Mouse (Mus musculus) midbrain, embryonic 10.5 days (tissue): ENCODE data around the gene Furin. TPM values are rescaled to one million over a fixed set of nuclear protein-coding genes. Genes with fewer than 3 reads are reported as not detected.
A peak's percentile ranks its signal among the peaks of the same experiment; 100 is the strongest.

ENCODE experiments used
- DNase-seq: peaks from one replicate; pipeline ENCODE4 v3.0.0-alpha.2; 2017; ENCODE audit warnings: low spot score
- H3K27ac ChIP-seq: fragments of 300-500 bp; sonication (generic); replicated peaks from 2 replicates; pipeline ENCODE4 v1.5.1; 2016; ENCODE audit warnings: mild to moderate bottlenecking
- H3K27me3 ChIP-seq: fragments of 300-500 bp; sonication (generic); 2 replicates; pipeline ENCODE4 v1.6.1; 2016; ENCODE audit warnings: low read depth, mild to moderate bottlenecking; ENCODE audit not compliant: poor library complexity, severe bottlenecking
- H3K36me3 ChIP-seq: fragments of 300-500 bp; sonication (generic); 2 replicates; pipeline ENCODE4 v1.6.1; 2016; ENCODE audit warnings: mild to moderate bottlenecking, moderate library complexity
- H3K4me1 ChIP-seq: fragments of 300-500 bp; sonication (generic); 2 replicates; pipeline ENCODE4 v1.6.1; 2016
- H3K4me3 ChIP-seq: fragments of 300-500 bp; sonication (generic); 2 replicates; pipeline ENCODE4 v1.5.1; 2016; ENCODE audit warnings: mild to moderate bottlenecking, moderate library complexity
- H3K9me3 ChIP-seq: fragments of 300-500 bp; sonication (generic); replicated peaks from 2 replicates; pipeline ENCODE4 v1.6.1; 2016; ENCODE audit warnings: mild to moderate bottlenecking
- WGBS: fragments of 180-500 bp; shearing (Covaris S2); methylation state at CpG from one replicate; pipeline ENCODE4 v1.1.7; 2016; 5-methylcytosine and 5-hydroxymethylcytosine counted together
- polyA plus RNA-seq: library from polyadenylated mRNA; unstranded; fragments of >200 nt; fragmentation: Nextera tagmentation; extraction: Ambion mirVana; gene quantifications from 2 replicates; pipeline ENCODE4 v1.2.1, GENCODE M21; 2016

The Furin gene
- polyA plus RNA-seq, 1 experiment from 2014 or later = 3.0 TPM

- Histone ChIP-seq H3K4me1 (peaks cover 25% of the 10 kb centered on the region), H3K27ac (no peak overlapping the region), H3K4me3 (no peak overlapping the region), H3K36me3 (peaks cover 4% of the 10 kb centered on the region), H3K27me3 (no peaks in the 10 kb centered on the region), H3K9me3 (no peaks in the 10 kb centered on the region)
- DNase-seq = no peak
- WGBS = 84% methylated on average over 4 of the region's 4 CpGs
These were observed 31.9 kb downstream of the Furin start for GRCm38 (mm10) chr7:80373352-80373751.

GRCm38 (mm10) chr7:80372667-80373066 lies 32.6 kb downstream of the Furin start:
- Histone ChIP-seq H3K27me3 (no peaks in the 10 kb centered on the region), H3K4me1 (peaks cover 25% of the 10 kb centered on the region), H3K36me3 (peaks cover 11% of the 10 kb centered on the region), H3K4me3 (no peak overlapping the region), H3K27ac (no peak overlapping the region), H3K9me3 (no peaks in the 10 kb centered on the region)
- 63% methylated on average over 2 of the region's 2 CpGs for WGBS
- DNase-seq = no peak

- H3K4me1 ChIP-seq = peaks cover 25% of the 10 kb centered on the region
- no peak for DNase-seq
- no peak overlapping the region for H3K27ac ChIP-seq
- WGBS = 82% methylated on average over 3 of the region's 3 CpGs
- H3K36me3 ChIP-seq = peaks cover 16% of the 10 kb centered on the region
- no peak overlapping the region for H3K4me3 ChIP-seq
- no peaks in the 10 kb centered on the region for H3K27me3 ChIP-seq
- no peaks in the 10 kb centered on the region for H3K9me3 ChIP-seq
These were observed 33.1 kb downstream of the Furin start for GRCm38 (mm10) chr7:80372166-80372565.

- H3K4me1 ChIP-seq = peaks cover 20% of the 10 kb centered on the region
- peak; percentile 69 for DNase-seq
These were observed 34.0 kb downstream of the Furin start, which contains the start of gene Man2a2 for GRCm38 (mm10) chr7:80371041-80371751. Gene Man2a2 (minus strand): TSS chr7:80371375.

GRCm38 (mm10) chr7:80370649-80371040 lies 34.6 kb downstream of the Furin start:
- H3K36me3 ChIP-seq = peaks cover 31% of the 10 kb centered on the region
- peak; percentile 65 for DNase-seq
- H3K9me3 ChIP-seq = no peaks in the 10 kb centered on the region
- H3K27ac ChIP-seq = peak overlapping the region; percentile 93
- peaks cover 17% of the 10 kb centered on the region for H3K4me1 ChIP-seq
- WGBS = under 1% methylated on average over 31 of the region's 31 CpGs
- H3K27me3 ChIP-seq = no peaks in the 10 kb centered on the region
- peak overlapping the region; percentile 96 for H3K4me3 ChIP-seq

More at GRCm38 (mm10) chr7:80371041-80371751, 34.0 kb downstream of the Furin start, which contains the start of gene Man2a2:
- Histone ChIP-seq H3K36me3 (peaks cover 25% of the 10 kb centered on the region), H3K27ac (peak within 1 kb of the TSS; percentile 93), H3K4me3 (peak within 1 kb of the TSS; percentile 96), H3K27me3 (no peaks in the 10 kb centered on the region), H3K9me3 (no peaks in the 10 kb centered on the region)
- WGBS = under 1% methylated on average over 86 of the region's 86 CpGs

- Histone ChIP-seq H3K4me3 (peak overlapping the region; percentile 96), H3K27ac (peak overlapping the region; percentile 93; the same call in 1 of the 2 replicates), H3K27me3 (no peaks in the 10 kb centered on the region), H3K9me3 (no peaks in the 10 kb centered on the region), H3K36me3 (peaks cover 34% of the 10 kb centered on the region), H3K4me1 (peaks cover 17% of the 10 kb centered on the region)
- 60% methylated on average over 4 of the region's 4 CpGs for WGBS
- no peak for DNase-seq
These were observed 35.2 kb downstream of the Furin start for GRCm38 (mm10) chr7:80369967-80370431.

- H3K4me3 ChIP-seq = peak overlapping the region; percentile 96; the same call in 1 of the 2 replicates
- no peaks in the 10 kb centered on the region for H3K27me3 ChIP-seq
- 73% methylated on average over 5 of the region's 5 CpGs for WGBS
These were observed 35.8 kb downstream of the Furin start for GRCm38 (mm10) chr7:80369461-80369860.

GRCm38 (mm10) chr7:80368635-80369421 lies 36.4 kb downstream of the Furin start:
- H3K27me3 ChIP-seq = no peaks in the 10 kb centered on the region
- no peaks in the 10 kb centered on the region for H3K9me3 ChIP-seq
- 91% methylated on average over 20 of the region's 20 CpGs for WGBS
- peaks cover 46% of the 10 kb centered on the region for H3K36me3 ChIP-seq
- peaks cover 17% of the 10 kb centered on the region for H3K4me1 ChIP-seq
- no peak overlapping the region for H3K27ac ChIP-seq
- H3K4me3 ChIP-seq = 0 out of 2 replicates have a peak overlapping the region, but pooled peaks have one; percentile 96
- no peak for DNase-seq

More at GRCm38 (mm10) chr7:80369461-80369860, 35.8 kb downstream of the Furin start:
- no peak for DNase-seq
- Histone ChIP-seq H3K4me1 (peaks cover 17% of the 10 kb centered on the region), H3K27ac (no peak overlapping the region), H3K9me3 (no peaks in the 10 kb centered on the region), H3K36me3 (peaks cover 39% of the 10 kb centered on the region)

- no peaks in the 10 kb centered on the region for H3K27me3 ChIP-seq
- 89% methylated on average over 9 of the region's 9 CpGs for WGBS
- peaks cover 54% of the 10 kb centered on the region for H3K36me3 ChIP-seq
- H3K4me3 ChIP-seq = no peak overlapping the region
- H3K27ac ChIP-seq = no peak overlapping the region
- H3K4me1 ChIP-seq = peaks cover 17% of the 10 kb centered on the region
- H3K9me3 ChIP-seq = no peaks in the 10 kb centered on the region
- DNase-seq = no peak
These were observed 37.2 kb downstream of the Furin start for GRCm38 (mm10) chr7:80368009-80368408.

- H3K36me3 ChIP-seq = peaks cover 62% of the 10 kb centered on the region
These were observed 38.0 kb downstream of the Furin start for GRCm38 (mm10) chr7:80367232-80367631.

GRCm38 (mm10) chr7:80365759-80366158 lies 39.5 kb downstream of the Furin start:
- H3K4me1 ChIP-seq = peaks cover 17% of the 10 kb centered on the region
- H3K4me3 ChIP-seq = no peak overlapping the region
- no peaks in the 10 kb centered on the region for H3K9me3 ChIP-seq
- H3K27ac ChIP-seq = no peak overlapping the region
- no peaks in the 10 kb centered on the region for H3K27me3 ChIP-seq
- 94% methylated on average over 2 of the region's 2 CpGs for WGBS
- peaks cover 76% of the 10 kb centered on the region for H3K36me3 ChIP-seq
- no peak for DNase-seq

More at GRCm38 (mm10) chr7:80367232-80367631, 38.0 kb downstream of the Furin start:
- Histone ChIP-seq H3K9me3 (no peaks in the 10 kb centered on the region), H3K27ac (no peak overlapping the region), H3K4me1 (peaks cover 17% of the 10 kb centered on the region), H3K4me3 (no peak overlapping the region), H3K27me3 (no peaks in the 10 kb centered on the region)
- DNase-seq = no peak
- WGBS = 95% methylated on average over 7 of the region's 7 CpGs

GRCm38 (mm10) chr7:80360435-80360834 lies 44.8 kb downstream of the Furin start:
- peaks cover 20% of the 10 kb centered on the region for H3K4me1 ChIP-seq
- no peaks in the 10 kb centered on the region for H3K9me3 ChIP-seq
- H3K27ac ChIP-seq = no peak overlapping the region
- H3K27me3 ChIP-seq = no peaks in the 10 kb centered on the region
- H3K4me3 ChIP-seq = no peak overlapping the region
- no peak for DNase-seq
- peaks cover 97% of the 10 kb centered on the region for H3K36me3 ChIP-seq
- 81% methylated on average over 3 of the region's 3 CpGs for WGBS
